Mouse (Mus musculus) forebrain, embryonic 16.5 days (tissue): ENCODE measurements around the gene Shank3. TPM values are rescaled to one million over a fixed set of nuclear protein-coding genes. Genes with fewer than 3 reads are reported as not detected.
A peak's percentile ranks its signal among the peaks of the same experiment; 100 is the strongest.

Source experiments
- ATAC-seq: fragments of 200-750 bp; cut with Nextera tagmentation; 2 replicates; pipeline ENCODE4 v1.8.0; 2017; ENCODE audit warnings: mild to moderate bottlenecking, moderate library complexity
- H3K27ac ChIP-seq: fragments of 300-500 bp; sonication (generic); 2 replicates; pipeline ENCODE4 v1.5.1; 2014; ENCODE audit warnings: low read length, control low read depth
- H3K27me3 ChIP-seq: fragments of 300-500 bp; sonication (generic); replicated peaks from 2 replicates; pipeline ENCODE4 v1.6.1; 2014; ENCODE audit warnings: low read length; ENCODE audit not compliant: control insufficient read depth, insufficient read depth
- H3K36me3 ChIP-seq: fragments of 300-500 bp; sonication (generic); 2 replicates; pipeline ENCODE4 v1.6.1; 2014; ENCODE audit not compliant: control insufficient read depth, insufficient read depth
- H3K4me1 ChIP-seq: fragments of 300-500 bp; sonication (generic); replicated peaks from 2 replicates; pipeline ENCODE4 v1.6.1; 2014; ENCODE audit warnings: low read length; ENCODE audit not compliant: control insufficient read depth, insufficient read depth
- H3K4me2 ChIP-seq: fragments of 300-500 bp; sonication (generic); 2 replicates; pipeline ENCODE4 v1.6.1; 2014; ENCODE audit warnings: mild to moderate bottlenecking, low read length, control low read depth
- H3K4me3 ChIP-seq: fragments of 300-500 bp; sonication (generic); replicated peaks from 2 replicates; pipeline ENCODE4 v1.5.1; 2014; ENCODE audit warnings: mild to moderate bottlenecking, low read length, control low read depth
- H3K9ac ChIP-seq: fragments of 300-500 bp; sonication (generic); replicated peaks from 2 replicates; pipeline ENCODE4 v1.6.1; 2014; ENCODE audit warnings: low read depth, low read length, control low read depth
- H3K9me3 ChIP-seq: fragments of 300-500 bp; sonication (generic); 2 replicates; pipeline ENCODE4 v1.6.1; 2016; ENCODE audit warnings: low read length; ENCODE audit not compliant: control insufficient read depth
- WGBS: fragments of 180-500 bp; shearing (Covaris S2); extraction: QIAGEN DNeasy Blood & Tissue Kit; methylation state at CpG from one replicate; pipeline ENCODE4 v1.1.7; 2014; 5-methylcytosine and 5-hydroxymethylcytosine counted together
- polyA plus RNA-seq: library from polyadenylated mRNA; unstranded; fragments of >200 nt; fragmentation: Nextera tagmentation; extraction: Ambion mirVana; gene quantifications from 2 replicates; pipeline ENCODE4 v1.2.1, GENCODE M21; 2015

Shank3 gene
- polyA plus RNA-seq, 1 experiment from 2014 or later: 14.1 TPM

DNA sequence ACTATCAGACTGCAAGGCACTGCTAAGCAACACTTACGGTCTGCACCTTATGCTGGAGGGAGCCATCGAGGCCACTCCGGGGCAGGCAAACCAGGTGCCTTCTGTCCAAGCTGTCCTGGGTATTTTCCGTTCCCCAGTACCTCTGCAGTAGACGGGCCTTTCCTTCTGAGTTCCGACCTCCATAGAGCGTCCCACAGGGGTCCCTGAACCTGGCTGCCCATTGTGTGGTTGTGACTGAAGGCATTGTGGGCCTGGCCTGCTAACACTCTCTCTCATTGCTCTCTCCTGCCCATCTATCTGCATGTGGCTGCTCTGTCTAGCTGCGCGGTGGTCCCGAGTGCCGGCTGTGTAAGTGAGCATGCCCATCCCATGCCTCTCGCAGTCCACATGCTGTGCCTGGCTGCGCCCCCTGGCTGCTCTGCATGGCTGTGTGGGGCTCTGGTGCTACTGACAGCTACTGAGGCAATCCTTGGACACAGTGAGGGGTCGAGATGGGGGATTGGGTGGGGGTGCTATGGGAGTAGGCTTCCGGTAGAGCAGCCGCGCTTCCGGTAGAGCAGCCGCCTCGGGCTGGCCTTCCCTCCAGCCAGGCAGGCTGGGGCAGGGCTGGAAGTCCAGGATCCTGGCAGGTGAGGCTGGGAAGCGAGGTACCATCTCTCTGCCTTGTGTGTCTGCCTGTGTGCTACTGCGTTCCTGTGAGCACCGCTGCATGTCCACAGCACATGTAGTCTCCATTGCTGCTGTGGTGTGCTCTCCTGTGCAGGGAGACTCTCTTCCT, 57.2 kb downstream of the Shank3 start:
- Histone ChIP-seq H3K4me2 (peak overlapping the region; percentile 37), H3K36me3 (no peaks in the 10 kb centered on the region), H3K4me1 (peaks cover 16% of the 10 kb centered on the region), H3K27me3 (peaks cover 30% of the 10 kb centered on the region), H3K4me3 (peak overlapping the region; percentile 15; the same call in 1 of the 2 replicates), H3K9me3 (no peaks in the 10 kb centered on the region), H3K27ac (no peak overlapping the region), H3K9ac (0 out of 2 replicates have a peak overlapping the region, but pooled peaks have one; percentile 13)
- peak; percentile 69 for ATAC-seq
- WGBS: 30% methylated on average over 23 of the region's 23 CpGs

DNA sequence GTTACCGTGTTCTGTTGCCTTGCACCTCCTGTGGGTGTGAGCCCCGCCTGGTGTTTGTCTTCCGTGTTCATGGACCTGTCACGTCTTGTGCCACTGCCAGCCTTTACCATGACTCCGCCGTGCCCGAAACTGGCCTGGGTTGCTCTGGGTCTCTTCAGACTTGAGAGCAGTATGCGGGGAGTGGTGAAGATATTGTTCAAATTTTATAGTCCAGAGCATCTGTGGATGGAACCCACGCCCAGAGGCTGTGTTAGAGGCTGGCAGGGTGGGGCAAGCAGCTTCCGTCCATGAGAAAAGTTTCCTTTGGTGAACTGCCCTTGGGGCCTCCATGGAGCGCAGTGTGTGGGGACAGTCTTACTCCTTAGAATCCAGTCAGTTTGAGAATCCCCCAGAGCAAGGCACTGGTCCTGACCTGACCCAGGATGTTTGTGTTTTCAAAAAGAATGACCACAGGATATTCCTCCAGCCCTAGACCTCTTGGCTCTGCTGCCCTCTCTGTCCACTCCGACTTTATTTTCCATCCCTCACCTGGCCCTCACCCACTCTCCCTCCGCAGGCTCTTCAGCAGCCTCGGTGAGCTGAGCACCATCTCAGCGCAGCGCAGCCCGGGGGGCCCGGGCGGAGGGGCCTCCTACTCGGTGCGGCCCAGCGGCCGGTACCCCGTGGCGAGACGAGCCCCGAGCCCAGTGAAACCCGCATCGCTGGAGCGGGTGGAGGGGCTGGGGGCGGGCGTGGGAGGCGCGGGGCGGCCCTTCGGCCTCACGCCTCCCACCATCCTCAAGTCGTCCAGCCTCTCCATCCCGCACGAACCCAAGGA, 58.0 kb downstream of the Shank3 start:
- 11% methylated on average over 40 of the region's 40 CpGs for WGBS
- ATAC-seq: no peak; the same call in 1 of the 2 replicates
- Histone ChIP-seq H3K4me1 (peaks cover 16% of the 10 kb centered on the region), H3K9me3 (no peaks in the 10 kb centered on the region), H3K9ac (no peak overlapping the region), H3K36me3 (no peaks in the 10 kb centered on the region), H3K4me2 (peak overlapping the region; percentile 37), H3K27ac (no peak overlapping the region), H3K27me3 (peaks cover 30% of the 10 kb centered on the region), H3K4me3 (peak overlapping the region; percentile 15; the same call in 1 of the 2 replicates)

- 7% methylated on average over 34 of the region's 34 CpGs for WGBS
- ATAC-seq: no peak
- Histone ChIP-seq H3K27ac (no peak overlapping the region), H3K9ac (no peak overlapping the region), H3K36me3 (no peaks in the 10 kb centered on the region), H3K27me3 (peaks cover 30% of the 10 kb centered on the region), H3K4me2 (no peak overlapping the region), H3K9me3 (no peaks in the 10 kb centered on the region), H3K4me3 (no peak overlapping the region; the same call in 1 of the 2 replicates), H3K4me1 (peaks cover 16% of the 10 kb centered on the region)
These were observed 58.6 kb downstream of the Shank3 start for GRCm38 (mm10) chr15:89557996-89558390.

DNA sequence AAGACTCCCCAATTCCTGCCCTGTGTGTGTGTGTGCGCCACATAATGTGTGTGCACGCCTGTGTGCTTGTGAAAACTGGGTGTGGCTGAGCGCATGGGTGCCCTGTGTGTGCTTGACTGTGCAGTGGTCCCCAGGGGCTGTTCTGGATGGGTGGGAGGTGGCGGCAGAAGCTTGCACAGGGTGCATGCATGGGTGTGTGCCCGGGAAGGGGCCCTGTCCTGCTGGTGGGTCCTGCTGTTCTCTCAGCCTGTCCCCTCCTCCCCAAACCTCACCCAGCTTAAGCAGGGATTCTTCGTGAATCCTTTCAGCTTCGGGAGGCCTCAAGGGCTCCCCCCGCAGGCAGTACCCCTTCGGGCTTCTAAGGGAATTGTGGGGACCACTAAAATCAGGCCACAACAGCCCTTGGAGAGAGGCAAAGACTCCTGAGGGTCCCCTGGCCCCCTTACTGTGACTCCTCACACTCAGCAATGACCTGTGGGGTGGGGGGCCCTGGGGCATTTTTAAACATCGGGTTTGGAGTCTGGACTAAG, 59.8 kb downstream of the Shank3 start:
- H3K4me2 ChIP-seq: no peak overlapping the region
- peaks cover 16% of the 10 kb centered on the region for H3K4me1 ChIP-seq
- H3K36me3 ChIP-seq: no peaks in the 10 kb centered on the region
- 35% methylated on average over 10 of the region's 10 CpGs for WGBS
- H3K9me3 ChIP-seq: no peaks in the 10 kb centered on the region
- H3K27ac ChIP-seq: no peak overlapping the region
- no peak overlapping the region for H3K9ac ChIP-seq
- H3K4me3 ChIP-seq: no peak overlapping the region
- peak; percentile 17; the same call in 1 of the 2 replicates for ATAC-seq
- H3K27me3 ChIP-seq: peaks cover 30% of the 10 kb centered on the region

DNA sequence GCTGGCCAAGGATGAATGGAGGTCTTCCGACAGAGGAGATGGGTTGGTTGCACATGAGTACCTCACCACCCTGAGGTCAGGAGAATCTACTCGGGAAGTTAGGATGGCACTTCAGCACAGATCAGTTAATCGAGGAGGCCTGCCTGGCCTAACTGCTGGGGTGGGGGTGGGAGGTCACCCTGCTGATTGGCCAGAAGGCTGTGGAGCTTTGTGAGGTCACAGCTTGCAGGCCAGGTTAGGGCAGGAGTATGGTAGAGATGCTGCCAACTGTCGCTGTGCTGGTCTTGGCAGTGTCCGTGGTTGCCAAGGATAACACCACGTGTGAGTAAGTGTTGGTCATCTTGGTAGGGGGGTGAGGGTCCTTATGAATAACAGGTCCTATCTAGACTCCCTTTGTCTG, 68.7 kb downstream of the Shank3 start, which contains the start of gene Acr:
Acr (plus strand) TSS at position 213 of the 400 bp plus-strand sequence.
- ATAC-seq: no peak
- 92% methylated on average over 6 of the region's 6 CpGs for WGBS
- H3K4me2 ChIP-seq: no peak within 1 kb of the TSS
- no peak within 1 kb of the TSS for H3K27ac ChIP-seq
- H3K36me3 ChIP-seq: no peaks in the 10 kb centered on the region
- no peak within 1 kb of the TSS for H3K4me3 ChIP-seq
- no peaks in the 10 kb centered on the region for H3K9me3 ChIP-seq
- no peaks in the 10 kb centered on the region for H3K27me3 ChIP-seq
- H3K9ac ChIP-seq: no peak within 1 kb of the TSS
- H3K4me1 ChIP-seq: no peaks in the 10 kb centered on the region

DNA sequence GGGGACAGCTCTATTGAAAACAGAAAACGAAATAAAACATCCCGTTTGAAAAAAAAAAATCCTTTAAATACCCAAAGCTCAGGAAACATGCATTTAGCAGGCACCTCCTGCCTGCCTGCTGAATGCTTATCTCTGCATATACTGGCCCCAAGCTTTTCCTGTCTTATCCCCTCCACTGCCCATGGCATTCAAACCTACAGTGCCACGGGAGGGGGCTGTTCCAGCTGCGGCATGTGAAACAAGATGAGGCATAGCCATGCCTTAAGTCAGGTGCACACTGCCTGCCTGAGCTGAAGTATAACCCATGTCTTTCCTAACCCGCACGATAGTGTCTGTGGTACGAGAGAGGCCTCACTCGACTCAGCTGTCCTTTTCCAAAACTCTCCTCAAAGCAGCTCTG, 72.7 kb downstream of the Shank3 start:
- Histone ChIP-seq H3K9ac (no peak overlapping the region), H3K4me2 (no peak overlapping the region)

GRCm38 (mm10) chr15:89582494-89582893, 83.1 kb downstream of the Shank3 start:
- H3K27me3 ChIP-seq: no peaks in the 10 kb centered on the region
- H3K36me3 ChIP-seq: peaks cover 5% of the 10 kb centered on the region; the same call in 1 of the 2 replicates
- H3K4me2 ChIP-seq: no peak overlapping the region
- H3K9ac ChIP-seq: no peak overlapping the region
- WGBS: 86% methylated on average over 7 of the region's 7 CpGs
- no peaks in the 10 kb centered on the region for H3K9me3 ChIP-seq
- H3K4me3 ChIP-seq: no peak overlapping the region
- no peaks in the 10 kb centered on the region for H3K4me1 ChIP-seq
- ATAC-seq: no peak
- H3K27ac ChIP-seq: no peak overlapping the region

More for the DNA sequence above, 72.7 kb downstream of the Shank3 start:
- no peaks in the 10 kb centered on the region for H3K4me1 ChIP-seq
- no peaks in the 10 kb centered on the region for H3K27me3 ChIP-seq
- ATAC-seq: no peak
- H3K36me3 ChIP-seq: no peaks in the 10 kb centered on the region
- H3K4me3 ChIP-seq: no peak overlapping the region
- H3K27ac ChIP-seq: no peak overlapping the region
- H3K9me3 ChIP-seq: no peaks in the 10 kb centered on the region
- WGBS: 76% methylated on average over 8 of the region's 8 CpGs

- H3K27me3 ChIP-seq: no peaks in the 10 kb centered on the region
- no peak for ATAC-seq
- peaks cover 5% of the 10 kb centered on the region; the same call in 1 of the 2 replicates for H3K36me3 ChIP-seq
- no peak overlapping the region for H3K9ac ChIP-seq
- WGBS: 92% methylated on average over 5 of the region's 5 CpGs
- H3K4me3 ChIP-seq: no peak overlapping the region
- H3K4me1 ChIP-seq: peaks cover 3% of the 10 kb centered on the region; the same call in 1 of the 2 replicates
- H3K9me3 ChIP-seq: no peaks in the 10 kb centered on the region
- no peak overlapping the region for H3K27ac ChIP-seq
- H3K4me2 ChIP-seq: no peak overlapping the region
These were observed 85.7 kb downstream of the Shank3 start for GRCm38 (mm10) chr15:89585101-89585500.

DNA sequence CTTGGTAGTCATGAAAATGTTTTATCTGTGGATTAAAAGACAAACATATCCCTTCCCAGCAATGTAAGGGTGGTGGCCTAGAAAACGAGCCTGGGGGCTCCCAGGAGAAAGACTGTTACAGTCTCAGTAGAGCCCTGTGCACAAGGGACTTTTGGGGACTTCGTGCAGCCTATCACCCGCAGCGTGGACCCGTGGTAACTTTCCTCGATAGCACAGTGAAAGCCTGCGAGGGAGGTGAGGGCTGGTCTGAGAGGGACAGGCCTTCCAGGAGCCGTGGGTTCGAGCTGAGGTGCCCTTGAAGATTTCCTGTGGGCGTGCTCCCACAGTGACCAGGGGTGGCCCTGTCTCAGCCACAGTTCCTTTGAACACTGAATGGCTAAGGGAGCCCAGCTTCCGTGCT, 86.2 kb downstream of the Shank3 start:
- 90% methylated on average over 11 of the region's 11 CpGs for WGBS
- H3K4me2 ChIP-seq: no peak overlapping the region
- no peak for ATAC-seq
- H3K9ac ChIP-seq: no peak overlapping the region
- peaks cover 5% of the 10 kb centered on the region; the same call in 1 of the 2 replicates for H3K36me3 ChIP-seq
- H3K4me3 ChIP-seq: no peak overlapping the region
- no peak overlapping the region for H3K27ac ChIP-seq
- peaks cover 8% of the 10 kb centered on the region for H3K4me1 ChIP-seq
- no peaks in the 10 kb centered on the region for H3K27me3 ChIP-seq
- no peaks in the 10 kb centered on the region for H3K9me3 ChIP-seq
